27 mouse cellular contexts compared by ENCODE assay signal in genomic region chr4:124962576-124962975, GRCm38 (mm10).
"Had no signal": no experiment of that assay in that cellular context is flagged by ENCODE, and none has a peak within 500 bp of the region (broad histone marks: within the 10 kb centered on the region; RNA-seq: fewer than 3 reads in every experiment).

No protein-coding gene starts in this region.

- H3K4me1 ChIP-seq: forebrain, embryonic 15.5 days had no signal

- H3K4me3 ChIP-seq: embryonic facial prominence, embryonic 12.5 days; embryonic facial prominence, embryonic 13.5 days; embryonic facial prominence, embryonic 15.5 days; erythroblast, embryonic 14.5 days; forebrain, embryonic 12.5 days; forebrain, embryonic 13.5 days; forebrain, embryonic 15.5 days; gastrocnemius, adult 2 months; heart, embryonic 10.5 days had no signal

- ATAC-seq: forebrain, embryonic 13.5 days; forebrain, embryonic 15.5 days; forebrain, embryonic 16.5 days; forebrain, postnatal 0 days had no signal

- H3K9ac ChIP-seq: embryonic facial prominence, embryonic 12.5 days; embryonic facial prominence, embryonic 13.5 days; embryonic facial prominence, embryonic 15.5 days; forebrain, embryonic 12.5 days; forebrain, embryonic 13.5 days; forebrain, embryonic 15.5 days; forebrain, postnatal 0 days had no signal

- H3K27me3 ChIP-seq: embryonic facial prominence, embryonic 15.5 days; forebrain, embryonic 12.5 days; forebrain, embryonic 13.5 days; forebrain, embryonic 15.5 days had no signal

- H3K27ac ChIP-seq: embryonic facial prominence, embryonic 12.5 days; embryonic facial prominence, embryonic 13.5 days; embryonic facial prominence, embryonic 15.5 days; forebrain, embryonic 12.5 days; forebrain, embryonic 13.5 days; forebrain, embryonic 15.5 days; gastrocnemius, adult 2 months; heart, embryonic 10.5 days had no signal

- H3K9me3 ChIP-seq: embryonic facial prominence, embryonic 13.5 days; embryonic facial prominence, embryonic 15.5 days; forebrain, embryonic 12.5 days; forebrain, embryonic 13.5 days; forebrain, embryonic 15.5 days; heart, embryonic 10.5 days had no signal

- H3K4me2 ChIP-seq: embryonic facial prominence, embryonic 12.5 days; embryonic facial prominence, embryonic 13.5 days; embryonic facial prominence, embryonic 15.5 days; forebrain, embryonic 12.5 days; forebrain, embryonic 13.5 days; forebrain, embryonic 15.5 days had no signal

- H3K36me3 ChIP-seq: embryonic facial prominence, embryonic 12.5 days; embryonic facial prominence, embryonic 13.5 days; embryonic facial prominence, embryonic 15.5 days; forebrain, embryonic 12.5 days; forebrain, embryonic 15.5 days; heart, embryonic 10.5 days had no signal

- DNase-seq: cerebellum, adult 18-20 months; cerebellum, adult 2 months; cerebellum, adult 8-10 months; cerebellum, adult 9-10 months; cerebellum, adult 9-11 months; cerebellum, postnatal 10 days; cerebellum, postnatal 14 days; cerebellum, postnatal 25 days; cerebellum, postnatal 36 days; embryo, embryonic 11 days; forebrain, postnatal 0 days; gastrocnemius, adult 2 months; gastrocnemius, postnatal 10 days; gastrocnemius, postnatal 14 days; gastrocnemius, postnatal 25 days; gastrocnemius, postnatal 36 days; heart, adult 11 months; heart, adult 18-20 months had no signal
